Mouse (Mus musculus) embryo, embryonic 9.5 days (tissue): ENCODE measurements around the gene Sdr42e1.

Experiments used
- DNase-seq: peaks from one replicate; pipeline ENCODE4 v3.0.0-alpha.2; 2017; ENCODE audit errors: extremely low spot score

Gene Sdr42e1

GRCm38 (mm10) chr8:117673430-117673830, at the start of gene Sdr42e1:
TSS of gene Sdr42e1 (minus strand) at chr8:117673689.
- peak; percentile 53 for DNase-seq

DNA sequence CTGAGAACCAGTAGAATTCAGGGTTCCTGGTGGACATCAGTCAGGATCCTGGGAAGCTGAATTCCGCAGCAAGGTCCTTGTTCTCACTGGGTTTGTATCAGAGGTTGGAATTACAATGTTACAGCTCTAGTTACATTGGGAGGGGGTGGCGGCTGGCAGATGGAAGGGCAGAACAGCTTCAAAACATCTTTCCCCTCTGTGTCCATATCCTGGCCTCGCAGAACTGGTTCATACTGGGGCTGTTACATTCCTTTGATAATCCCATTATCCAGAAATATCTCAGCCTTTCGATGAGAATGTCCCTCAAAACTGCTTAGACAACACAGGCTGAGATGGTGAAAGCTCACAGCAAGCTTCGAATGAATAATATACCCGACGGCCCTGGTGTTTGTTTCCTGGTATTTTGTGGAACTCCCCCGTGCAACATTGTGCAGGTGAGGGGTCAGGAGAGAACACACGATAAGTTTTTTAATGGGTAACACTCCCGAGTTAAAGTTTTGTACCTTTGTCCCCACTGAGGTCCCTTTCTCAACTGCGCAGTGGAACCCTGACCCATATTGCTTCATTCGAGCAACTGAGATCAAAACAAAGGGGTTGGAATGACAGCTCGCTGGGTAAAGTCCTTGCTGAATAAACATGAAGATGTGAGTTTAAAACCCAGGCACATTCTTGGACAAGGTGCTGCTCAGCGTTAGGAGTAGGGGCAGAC, 44.8 kb upstream of the Sdr42e1 start:
- DNase-seq = no peak

- no peak for DNase-seq
These were observed 42.4 kb upstream of the Sdr42e1 start for GRCm38 (mm10) chr8:117715896-117716295.

- DNase-seq = no peak
These were observed 41.1 kb upstream of the Sdr42e1 start for GRCm38 (mm10) chr8:117714604-117715003.

DNA sequence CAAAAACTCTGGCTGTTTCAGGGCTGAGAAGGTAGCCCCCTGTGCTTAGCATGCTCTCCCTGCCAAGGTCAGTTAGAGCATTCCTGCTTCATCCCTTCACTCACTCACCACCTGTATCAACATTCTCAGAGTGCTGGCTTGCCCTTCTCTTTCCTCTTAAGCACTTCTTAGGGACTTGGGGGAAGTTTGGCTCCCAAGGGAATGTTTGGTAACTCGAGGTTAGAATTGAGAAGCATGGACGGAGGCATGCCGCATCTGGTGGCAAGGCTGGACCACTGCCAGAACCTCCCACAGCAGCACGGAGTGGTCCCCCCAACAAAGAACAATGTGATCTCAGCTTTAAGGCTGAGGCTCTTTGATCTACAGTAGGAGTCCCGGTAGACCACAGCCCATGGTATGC, 38.7 kb upstream of the Sdr42e1 start:
- no peak for DNase-seq

DNA sequence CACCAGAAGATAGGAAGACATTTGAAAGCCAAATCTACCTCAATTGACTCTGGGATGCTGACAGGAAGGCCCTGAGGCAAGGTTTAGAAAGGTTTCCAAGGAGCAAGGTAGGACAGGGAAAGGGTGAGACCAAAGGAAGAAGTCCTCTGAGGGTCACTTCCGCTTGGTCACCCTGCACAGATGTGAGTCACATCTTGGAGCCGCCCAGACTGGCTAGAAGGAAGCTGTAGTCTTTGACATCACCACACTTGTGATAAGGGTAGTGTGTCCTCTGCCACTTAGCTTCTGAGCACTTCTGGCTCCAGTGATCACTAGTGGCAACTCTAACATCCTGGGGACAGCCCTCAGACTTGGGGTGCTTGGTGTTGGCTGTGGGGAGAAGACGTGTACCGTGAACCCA, 32.7 kb upstream of the Sdr42e1 start:
- no peak for DNase-seq

- DNase-seq = no peak
These were observed 29.2 kb upstream of the Sdr42e1 start for GRCm38 (mm10) chr8:117702701-117703100.

DNA sequence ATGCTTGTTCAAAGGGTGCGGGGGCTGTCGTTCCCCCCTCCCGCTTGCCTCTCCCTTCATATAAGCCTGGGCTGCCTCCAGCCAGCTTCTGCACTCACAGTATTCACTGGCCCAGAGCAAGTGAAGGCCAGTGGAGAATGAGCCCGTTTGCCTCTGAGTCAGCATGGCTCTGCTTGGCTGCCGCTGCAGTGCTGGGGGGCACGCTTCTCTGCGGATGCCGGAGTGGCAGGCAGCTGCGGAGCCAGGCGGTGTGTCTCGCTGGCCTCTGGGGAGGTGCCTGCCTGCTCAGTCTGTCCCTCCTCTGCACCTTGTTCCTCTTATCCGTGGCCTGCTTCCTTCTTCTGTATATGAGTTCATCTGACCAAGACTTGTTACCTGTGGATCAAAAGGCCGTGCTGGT, 28.4 kb upstream of the Sdr42e1 start, which contains the start of gene Hsd17b2:
TSS of gene Hsd17b2 (plus strand) at position 46 of the 400 bp plus-strand sequence.
- no peak for DNase-seq

DNA sequence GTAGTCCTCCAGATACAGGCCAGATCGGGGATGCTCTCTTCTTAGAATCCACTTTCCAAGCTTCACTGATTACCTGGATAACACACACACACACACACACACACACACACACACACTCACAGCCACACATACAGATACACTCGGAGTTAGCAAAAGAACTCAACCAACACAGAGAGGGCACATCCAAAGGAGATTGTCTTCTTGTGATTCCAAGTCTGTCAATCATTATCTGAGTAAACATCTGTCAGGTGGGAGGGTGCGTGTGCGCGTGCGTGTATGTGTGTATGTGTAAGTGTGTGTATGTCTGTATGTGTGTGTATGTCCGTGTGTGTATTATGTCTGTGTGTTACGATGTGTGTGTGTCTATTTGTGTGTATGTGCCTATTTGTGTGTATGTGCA, 27.8 kb upstream of the Sdr42e1 start:
- DNase-seq = no peak

GRCm38 (mm10) chr8:117700699-117701098, 27.2 kb upstream of the Sdr42e1 start:
- DNase-seq = no peak

DNA sequence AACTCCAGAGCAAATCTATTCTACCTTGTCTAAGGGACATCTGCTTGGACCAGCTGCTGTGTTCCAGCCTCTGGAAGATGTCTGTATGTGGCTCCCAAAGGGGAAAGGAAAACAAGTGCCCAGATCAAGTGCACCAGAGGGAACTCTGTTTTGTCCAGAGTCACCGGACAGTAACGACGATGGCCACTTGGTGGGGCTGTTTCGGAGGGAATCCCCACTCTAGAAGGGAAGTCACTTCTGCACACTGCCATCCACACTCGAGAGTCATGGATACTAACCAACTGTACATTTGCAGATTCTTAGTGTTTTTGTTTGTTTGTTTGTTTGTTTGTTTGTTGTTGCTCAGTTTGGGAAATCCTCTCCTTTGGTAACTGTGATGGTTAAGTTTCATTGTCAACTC, 23.8 kb upstream of the Sdr42e1 start:
- no peak for DNase-seq

DNA sequence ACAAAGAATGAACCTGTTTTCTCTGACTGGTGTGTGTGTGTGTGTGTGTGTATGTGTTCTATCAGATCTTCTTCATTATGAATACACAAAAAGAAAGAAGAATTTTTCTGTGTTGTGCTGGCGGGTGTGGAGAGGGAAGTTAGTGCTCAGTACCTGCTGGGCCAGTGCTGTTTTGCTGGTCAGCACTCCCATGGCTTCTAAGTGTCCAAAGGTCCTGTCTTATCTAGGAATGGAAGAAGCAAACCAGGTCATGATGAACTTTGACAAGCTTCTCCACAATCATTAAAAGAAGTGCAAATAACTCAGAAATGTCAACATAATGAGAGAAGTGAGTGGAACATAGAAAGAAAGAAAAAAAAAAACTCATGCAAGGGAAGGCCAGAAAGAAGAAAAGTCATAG, 22.1 kb upstream of the Sdr42e1 start:
- DNase-seq = no peak

DNA sequence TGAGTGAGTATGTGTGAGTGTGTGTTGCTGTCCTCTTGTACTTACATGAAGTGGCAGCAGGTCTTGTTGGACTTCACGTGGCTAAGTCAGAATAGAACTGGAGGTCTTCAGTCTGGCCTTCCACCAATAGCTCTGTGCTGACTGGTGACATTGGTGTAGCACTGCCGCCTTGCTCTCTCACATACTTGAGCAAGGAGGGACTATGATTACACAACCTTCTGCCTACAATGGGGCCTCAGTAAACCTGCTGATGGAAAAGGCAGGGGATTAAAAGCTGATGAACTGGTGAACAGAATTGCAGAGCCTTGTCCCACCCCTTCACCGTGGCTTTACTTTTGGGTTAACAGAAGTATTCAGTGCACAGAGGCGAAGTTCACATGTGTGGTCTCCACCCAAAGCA, 18.6 kb upstream of the Sdr42e1 start:
- no peak for DNase-seq

- DNase-seq = no peak
These were observed 14.4 kb upstream of the Sdr42e1 start for GRCm38 (mm10) chr8:117687890-117688289.

- no peak for DNase-seq
These were observed 11.0 kb upstream of the Sdr42e1 start for GRCm38 (mm10) chr8:117684504-117684903.

- no peak for DNase-seq
These were observed 10.5 kb upstream of the Sdr42e1 start for GRCm38 (mm10) chr8:117683925-117684472.

GRCm38 (mm10) chr8:117678650-117679049, 5.2 kb upstream of the Sdr42e1 start:
- DNase-seq = no peak

DNA sequence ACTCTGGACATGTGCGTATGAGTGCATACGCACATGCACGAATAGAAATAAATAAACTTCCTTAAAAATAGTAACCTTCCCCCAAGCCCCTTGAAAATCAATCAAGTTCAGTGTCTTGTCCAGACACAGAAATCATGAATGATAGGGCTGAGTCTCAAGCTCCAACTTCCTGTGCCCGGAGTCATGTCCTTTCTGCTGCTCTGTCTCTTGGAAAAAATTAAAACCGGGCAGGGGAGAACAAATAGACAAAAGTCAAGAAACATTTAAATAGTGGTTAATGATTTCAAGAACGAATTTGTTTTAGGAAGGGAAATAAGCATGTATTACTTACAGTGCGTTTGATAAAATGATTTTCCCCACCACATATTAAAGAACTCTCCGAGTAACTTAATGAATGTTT, 3.5 kb upstream of the Sdr42e1 start:
- DNase-seq = no peak

- no peak for DNase-seq
These were observed 3.0 kb upstream of the Sdr42e1 start for GRCm38 (mm10) chr8:117676460-117676859.

DNA sequence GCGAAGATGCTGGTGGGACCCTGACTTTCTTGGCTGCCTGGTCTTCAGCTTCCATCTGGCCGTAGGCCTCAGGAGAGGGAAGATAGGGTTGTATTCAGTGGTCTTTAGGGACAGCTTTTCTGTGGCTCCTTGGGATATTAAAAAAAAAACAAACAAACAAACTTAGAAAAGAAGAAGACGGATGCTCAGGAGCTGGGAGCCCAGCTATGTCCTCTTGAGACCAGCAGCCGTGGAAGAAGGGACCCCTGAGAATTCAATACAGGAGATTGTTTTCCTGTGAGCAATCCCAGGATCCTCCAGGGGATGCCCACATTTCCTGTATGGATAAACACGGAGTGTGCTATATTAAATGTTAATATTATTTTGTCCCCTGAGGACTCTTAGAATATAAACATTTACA, 1.7 kb upstream of the Sdr42e1 start:
- DNase-seq = no peak

DNA sequence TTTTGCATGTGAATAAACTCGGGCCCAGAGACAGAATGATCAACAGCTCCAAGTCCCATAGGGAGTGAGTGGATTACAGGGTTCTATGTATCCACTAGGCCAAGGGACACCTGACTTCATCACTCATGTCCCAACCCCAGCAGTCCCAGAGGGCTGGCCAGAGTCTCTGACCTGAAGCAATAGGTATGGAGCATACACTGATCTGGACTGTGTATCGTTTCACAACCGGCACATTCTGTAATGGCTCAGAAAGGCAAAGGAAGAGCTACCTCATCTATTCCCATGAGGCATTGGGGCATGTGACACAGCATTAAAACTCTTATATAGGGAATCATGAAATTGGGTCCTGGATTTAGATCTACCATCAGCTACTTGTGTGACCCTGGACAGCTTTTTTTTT, 931 bp downstream of the Sdr42e1 start:
- no peak for DNase-seq

GRCm38 (mm10) chr8:117670461-117670860, 3.0 kb downstream of the Sdr42e1 start:
- no peak for DNase-seq

DNA sequence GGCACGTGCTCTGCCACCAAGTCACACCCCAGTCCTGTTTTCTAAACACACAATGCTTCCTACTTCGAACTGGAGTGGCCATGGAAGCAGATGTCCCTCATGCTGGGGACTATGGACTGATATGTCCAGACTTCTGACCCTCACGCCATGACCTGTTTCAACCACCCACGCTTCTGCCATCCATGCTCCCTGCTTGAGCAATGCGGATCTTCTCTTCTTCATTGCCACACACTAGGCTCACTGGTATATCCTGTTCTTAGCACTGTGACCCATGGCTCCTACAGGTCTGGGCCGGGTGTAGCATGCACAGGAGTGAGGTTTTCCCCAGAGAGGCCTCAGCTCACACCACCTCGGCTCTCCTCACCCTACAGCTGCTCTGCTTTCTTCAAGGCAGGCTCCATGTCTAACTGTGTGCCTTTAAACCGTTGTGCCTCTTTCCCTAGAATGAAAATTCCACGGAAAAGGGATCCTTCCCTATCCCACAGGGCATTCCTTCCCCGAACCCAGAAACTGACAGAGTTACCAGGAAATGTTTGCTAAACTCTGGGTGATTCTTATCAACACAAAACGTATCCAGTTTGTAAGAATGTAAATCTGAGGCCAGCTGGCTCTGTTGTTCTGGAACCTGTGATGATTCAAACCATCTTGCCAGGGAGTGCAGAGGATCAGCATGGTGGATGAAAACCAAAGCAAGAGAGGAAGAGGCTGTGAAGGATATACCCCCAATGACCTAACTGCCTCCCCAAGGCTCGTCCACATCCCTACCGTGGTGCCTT, 6.0 kb downstream of the Sdr42e1 start:
- DNase-seq = no peak
